Mouse (Mus musculus) T-helper 1 cell (primary cell): Measurements from ENCODE around the gene Pygl.

Source experiments
- in situ Hi-C: fragments of 300-600 bp; cut with MboI, MseI; formaldehyde crosslinking; loops from one replicate; pipeline ENCODE4 v1.15.1; 2025; ENCODE audit warnings: high pct_unique_total_duplicates

The Pygl gene

DNA sequence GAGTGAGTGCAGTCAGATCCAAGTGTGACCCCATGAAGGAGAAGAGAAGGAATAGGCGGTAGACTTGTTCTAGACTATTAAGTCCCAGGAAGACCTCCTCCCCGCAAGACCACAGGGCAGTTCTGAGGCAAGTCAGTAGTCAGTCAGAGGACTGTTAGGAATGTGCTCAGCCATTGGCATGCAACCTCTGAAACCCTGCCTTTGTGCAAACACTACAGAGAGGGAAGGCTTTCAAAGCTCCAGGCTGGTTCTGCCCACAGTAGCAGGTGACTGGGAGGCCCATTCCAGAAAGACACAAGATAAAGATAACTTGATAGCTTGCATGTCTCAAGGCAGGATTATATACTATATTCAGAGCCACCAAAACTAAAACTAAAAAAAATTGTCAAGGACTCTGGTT, at the start of gene Pygl:
TSS of gene Pygl (minus strand) at position 195 of the 400 bp plus-strand sequence.
- in situ Hi-C loops = no loop called here

- in situ Hi-C loops = no loop called here
These were observed 49.6 kb upstream of the Pygl start for GRCm38 (mm10) chr12:70280930-70281329.

GRCm38 (mm10) chr12:70280381-70280780, 49.1 kb upstream of the Pygl start:
- in situ Hi-C loops = no loop called here

DNA sequence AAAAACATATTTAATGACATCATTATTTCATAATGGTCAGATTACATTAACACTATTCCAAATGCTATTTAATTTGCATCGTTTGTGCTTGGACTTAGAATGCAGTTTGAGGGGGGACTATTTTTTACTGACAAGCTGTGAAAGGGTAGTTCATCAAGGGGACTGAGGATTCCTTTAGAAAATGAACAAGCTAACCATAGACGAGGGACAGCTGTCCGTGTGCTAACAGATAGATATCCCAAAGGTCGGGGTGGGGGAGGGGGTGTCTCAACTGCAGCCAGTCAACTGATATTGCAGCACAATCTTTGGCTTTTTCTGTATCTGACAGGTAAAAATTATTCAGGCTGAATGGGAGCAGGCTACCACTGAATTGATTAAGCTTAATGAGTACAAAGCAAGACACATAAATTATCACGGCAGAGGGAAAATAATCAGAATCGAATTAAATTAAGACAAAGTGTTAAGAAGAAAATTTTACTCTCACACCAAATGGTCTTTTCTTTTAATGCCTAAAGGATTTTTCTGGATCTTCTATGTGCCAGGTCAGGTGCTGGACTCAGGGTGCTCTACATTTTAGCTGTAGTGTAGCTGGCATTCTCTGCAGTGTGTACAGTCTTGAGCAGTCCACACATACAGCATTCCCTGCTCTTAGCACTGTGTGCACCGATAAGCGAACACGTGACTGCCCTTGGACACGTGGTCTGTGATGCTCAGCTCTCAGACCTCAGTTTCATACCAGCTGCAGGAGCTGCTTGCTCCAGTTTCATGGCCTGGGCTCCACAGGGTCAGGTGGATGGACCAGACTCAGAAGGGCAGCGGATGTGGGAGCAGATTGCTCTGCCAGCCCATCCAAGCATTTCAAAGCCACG, 46.0 kb upstream of the Pygl start:
- in situ Hi-C loops = no loop called here

GRCm38 (mm10) chr12:70269724-70270123, 38.4 kb upstream of the Pygl start:
- in situ Hi-C loops = no loop called here

- in situ Hi-C loops = no loop called here
These were observed 36.0 kb upstream of the Pygl start for GRCm38 (mm10) chr12:70267314-70267713.

- in situ Hi-C loops = no loop called here
These were observed 35.2 kb upstream of the Pygl start for GRCm38 (mm10) chr12:70266494-70266931.

GRCm38 (mm10) chr12:70263721-70264120, 32.4 kb upstream of the Pygl start:
- in situ Hi-C loops = no loop called here

DNA sequence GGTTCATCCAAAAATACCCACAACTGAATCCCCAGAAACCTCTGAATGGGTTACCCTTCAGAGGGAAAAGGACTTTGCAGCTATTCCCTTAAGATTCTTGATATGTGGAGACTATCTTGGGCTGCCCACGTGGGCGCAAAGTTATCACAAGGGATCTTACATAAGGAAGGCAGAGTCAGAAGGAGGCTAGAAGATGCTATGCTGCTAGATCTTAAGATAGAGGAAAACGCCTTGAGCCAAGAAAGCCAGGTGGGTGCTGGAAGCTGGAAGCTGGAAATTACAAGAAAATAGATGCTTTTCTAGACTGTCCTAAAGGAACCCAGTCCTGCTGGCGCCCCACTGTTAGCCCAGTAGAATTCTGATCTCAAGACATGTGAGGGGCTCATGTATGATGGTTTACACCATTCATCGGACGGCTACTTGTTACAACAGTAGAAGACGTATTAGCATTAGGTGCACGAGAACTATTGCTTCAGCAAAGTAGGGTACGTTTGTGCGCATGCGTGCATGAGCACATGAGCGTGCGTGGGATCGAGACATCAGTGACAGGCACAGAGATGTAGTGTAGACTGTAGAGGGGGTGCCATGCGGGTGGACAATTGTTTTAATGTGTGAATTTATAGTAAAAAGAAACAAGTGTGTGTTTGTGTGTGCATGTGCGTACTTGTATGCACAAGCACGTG, 31.1 kb upstream of the Pygl start:
- in situ Hi-C loops = no loop called here

DNA sequence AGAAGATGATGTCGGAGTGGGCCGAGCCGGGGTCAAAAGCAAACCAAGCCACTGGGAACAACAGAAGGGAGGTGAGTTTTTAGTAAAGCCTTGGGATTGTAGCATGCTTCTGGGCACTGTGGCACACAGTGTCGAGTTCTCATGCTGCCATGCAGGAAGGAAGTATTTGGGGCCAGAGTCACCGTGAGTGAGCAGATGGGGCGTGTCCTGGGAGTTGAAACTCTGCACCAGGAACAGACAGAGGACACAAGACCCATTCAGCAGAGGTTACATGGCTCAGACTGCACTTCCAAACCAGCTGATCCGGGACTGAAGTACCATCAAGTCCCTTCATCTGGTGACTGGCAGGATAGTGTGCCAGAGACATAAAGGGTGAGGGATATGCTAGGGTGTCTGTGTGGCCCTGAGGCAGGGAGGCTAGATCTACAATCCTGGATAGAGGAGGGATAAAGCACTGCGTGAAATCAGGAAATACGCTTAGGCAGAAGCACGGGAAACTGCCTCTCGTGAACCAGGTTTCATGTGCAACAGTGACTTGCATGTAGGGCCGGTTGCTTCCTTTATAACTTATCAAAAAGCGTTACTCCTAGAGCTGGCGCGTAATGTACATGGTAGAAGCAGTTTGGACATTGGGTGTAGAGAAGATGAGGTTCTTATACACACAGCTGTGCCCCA, 20.1 kb upstream of the Pygl start:
- in situ Hi-C loops = no loop called here

GRCm38 (mm10) chr12:70249616-70250157, 18.4 kb upstream of the Pygl start:
- in situ Hi-C loops = no loop called here

DNA sequence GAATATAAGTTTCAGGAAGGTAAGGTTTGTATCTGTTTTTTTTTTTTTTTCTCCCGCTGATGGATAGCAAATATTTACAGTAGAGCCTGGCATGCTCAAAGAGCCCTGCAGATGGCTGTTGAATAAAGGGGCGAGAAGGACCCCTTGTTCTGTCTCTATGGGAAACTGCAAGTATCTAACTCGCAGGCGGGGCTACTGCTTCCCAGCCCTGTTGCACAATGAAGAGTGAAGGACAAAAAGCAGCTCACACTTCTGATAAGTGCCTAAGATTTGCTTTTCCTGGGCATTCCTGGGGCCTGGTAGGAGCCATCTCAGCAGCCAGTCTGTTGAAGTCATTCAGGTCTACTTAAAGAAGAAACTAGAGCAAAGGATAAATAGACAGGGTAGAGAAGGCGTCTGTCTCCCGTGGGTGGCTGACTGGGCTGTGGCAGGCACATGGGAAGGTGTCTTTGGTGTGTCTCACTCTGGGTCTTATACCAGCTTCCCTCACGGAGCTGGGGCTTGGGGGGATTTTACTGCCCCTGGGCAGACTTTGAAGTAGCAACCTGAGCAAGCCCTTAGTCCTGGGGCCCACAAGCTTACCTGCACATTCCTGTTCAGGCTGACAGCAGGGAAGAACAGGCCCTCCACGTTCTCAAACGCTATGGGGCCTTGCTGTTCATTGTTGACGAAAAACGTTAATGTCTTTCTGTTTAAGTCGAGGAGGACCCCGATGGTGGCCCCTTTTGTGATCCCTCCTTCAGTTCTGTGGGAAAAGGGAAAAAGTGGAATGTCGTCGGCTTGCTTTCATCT, 16.6 kb upstream of the Pygl start:
- in situ Hi-C loops = no loop called here

DNA sequence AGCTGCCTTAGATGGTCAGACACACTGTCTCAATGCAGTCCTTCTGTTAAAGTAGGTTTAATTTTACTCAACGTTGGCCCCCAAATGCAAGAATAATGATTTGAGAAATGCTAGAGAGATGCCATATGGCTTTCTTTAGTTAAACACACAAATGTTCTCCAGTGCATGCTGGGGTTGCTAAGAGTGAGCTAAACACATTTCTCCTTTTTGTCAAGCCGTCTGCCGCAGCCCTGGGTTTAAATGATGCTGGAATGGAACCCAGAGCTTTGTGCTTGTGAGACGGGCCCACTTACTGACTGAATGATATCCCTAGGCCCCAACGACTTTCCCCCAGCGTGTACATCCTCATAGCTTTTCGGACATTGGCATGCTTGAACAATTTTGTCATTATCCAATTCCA, 11.3 kb upstream of the Pygl start:
- in situ Hi-C loops = loop anchor here (5.0 kb wide), 1 partner anchor 190 kb away; no protein-coding TSS in a partner anchor

DNA sequence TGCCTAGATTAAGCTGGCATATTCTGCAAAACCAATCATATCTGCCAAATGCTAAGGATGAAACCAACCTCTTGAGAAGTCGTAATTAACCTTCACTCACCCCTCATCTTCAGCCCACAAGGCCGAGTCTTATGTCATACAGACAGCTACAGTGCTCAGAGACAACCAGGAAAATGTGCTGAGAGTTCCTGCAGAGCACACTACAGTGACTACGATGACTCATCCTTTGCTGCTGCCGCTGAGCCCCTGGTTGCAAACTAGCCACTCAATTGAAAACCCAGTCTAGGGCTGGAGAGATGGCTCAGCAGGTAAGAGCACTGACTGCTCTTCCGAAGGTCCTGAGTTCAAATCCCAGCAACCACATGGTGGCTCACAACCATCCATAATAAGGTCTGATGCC, 8.5 kb upstream of the Pygl start:
- in situ Hi-C loops = loop anchor here (5.0 kb wide), 1 partner anchor 193 kb away; no protein-coding TSS in a partner anchor

DNA sequence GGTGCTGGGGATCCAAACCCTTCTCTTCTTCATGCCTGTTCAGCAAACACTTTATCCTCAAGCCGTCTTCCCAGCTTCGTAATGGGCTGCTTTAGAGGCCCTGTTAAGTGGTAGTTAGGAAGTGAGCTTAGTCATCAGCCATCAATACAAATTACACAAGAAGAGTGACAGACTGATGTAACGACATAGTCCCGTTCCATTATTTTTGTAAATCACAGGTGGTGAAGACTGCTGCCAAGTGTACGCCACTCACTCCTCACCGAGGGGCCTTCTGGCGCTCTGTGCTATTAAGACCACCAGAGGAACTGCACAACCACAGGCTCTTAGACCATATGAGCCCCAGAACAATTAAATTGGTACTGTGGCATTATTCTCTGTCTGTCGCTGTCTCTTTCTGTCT, 7.3 kb upstream of the Pygl start:
- in situ Hi-C loops = no loop called here

GRCm38 (mm10) chr12:70234938-70235484, 3.7 kb upstream of the Pygl start:
- in situ Hi-C loops = no loop called here

GRCm38 (mm10) chr12:70234411-70234810, 3.1 kb upstream of the Pygl start:
- in situ Hi-C loops = no loop called here

DNA sequence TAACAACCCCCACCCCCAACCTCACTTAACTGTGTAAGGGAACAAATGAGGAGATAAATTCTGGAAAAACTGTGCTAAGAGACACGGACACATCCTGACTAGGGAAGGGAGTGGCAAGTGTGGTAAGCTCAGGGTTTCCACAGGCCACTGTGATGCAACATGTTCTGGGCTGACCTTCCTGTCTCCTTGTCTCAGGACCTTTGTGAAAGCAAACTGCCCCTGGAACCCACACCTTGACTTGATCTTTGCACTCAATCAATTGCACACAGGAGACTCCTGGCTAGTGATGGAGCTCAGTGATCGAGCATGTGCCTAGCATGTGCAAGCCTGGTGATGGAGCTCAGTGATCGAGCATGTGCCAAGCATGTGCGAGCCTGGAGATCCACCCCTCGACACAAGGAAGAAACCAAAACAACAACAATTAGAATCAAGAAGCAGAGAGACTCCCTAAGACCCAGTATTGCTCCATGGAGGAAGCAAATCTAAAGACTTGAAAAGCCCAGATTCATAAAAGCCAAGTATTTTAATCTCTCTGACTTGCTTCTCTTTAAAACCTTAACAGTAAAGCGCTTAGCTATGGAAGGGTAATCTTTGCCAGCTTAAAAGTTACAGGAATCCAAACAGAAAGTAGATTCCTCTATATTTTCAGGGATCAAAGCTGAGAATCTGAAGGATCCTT, 2.5 kb upstream of the Pygl start:
- in situ Hi-C loops = no loop called here

GRCm38 (mm10) chr12:70232020-70232544, 794 bp upstream of the Pygl start:
- in situ Hi-C loops = no loop called here

DNA sequence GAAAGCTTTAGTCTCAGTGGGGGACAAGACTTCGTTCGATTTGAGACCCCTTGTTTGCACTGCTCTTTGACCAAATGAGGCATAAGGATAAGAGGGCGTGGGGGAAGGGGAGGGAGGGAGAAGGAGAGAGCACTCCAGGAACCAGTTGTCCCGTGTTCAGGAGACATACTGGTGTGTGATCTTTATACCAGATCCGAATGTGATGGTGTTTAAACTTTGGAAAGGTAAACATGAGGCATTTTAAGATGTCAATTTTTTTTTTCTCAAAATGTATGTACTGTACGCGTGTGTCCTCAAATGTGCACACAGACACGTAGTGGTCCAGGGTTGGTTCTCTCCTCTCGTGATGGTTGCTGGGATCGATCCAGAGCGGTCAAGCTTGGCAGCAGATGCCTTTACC, 3.1 kb downstream of the Pygl start:
- in situ Hi-C loops = no loop called here
